Mouse (Mus musculus): ENCODE measurements around the gene Sfmbt1. TPM values are rescaled to one million over a fixed set of nuclear protein-coding genes. Genes with fewer than 3 reads are reported as not detected.

Sfmbt1 gene
- polyA plus RNA-seq, 1 experiment from 2014 or later = 27.1 TPM

DNA sequence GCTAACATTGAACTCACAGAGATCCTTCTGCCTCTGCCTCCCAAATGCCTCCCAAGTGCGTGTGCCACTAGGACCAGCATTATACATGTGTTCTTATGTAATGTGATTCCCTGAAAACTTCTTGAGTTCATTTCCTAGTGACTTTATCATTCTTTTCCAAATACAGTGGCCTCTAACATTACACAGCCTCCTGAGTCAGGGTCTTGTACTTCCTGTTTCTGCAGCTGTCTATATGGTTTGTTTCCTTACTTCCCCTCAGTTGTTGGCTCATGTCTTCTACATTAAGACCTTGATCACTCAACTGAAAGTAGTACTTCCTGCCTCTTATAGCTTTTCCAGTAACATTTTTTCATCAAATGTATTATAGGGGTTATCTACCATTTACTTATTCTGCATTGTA lies 46.6 kb downstream of the Sfmbt1 start:
- no peak overlapping the region for H3K9ac ChIP-seq (ENCODE audit: low read length)
- H3K27me3 ChIP-seq (ENCODE audit: control insufficient read depth, insufficient read depth, low read length) = no peaks in the 10 kb centered on the region
- H3K9me3 ChIP-seq (ENCODE audit: control insufficient read depth, low read length) = no peaks in the 10 kb centered on the region
- DNase-seq (ENCODE audit: low spot score) = no peak
- ATAC-seq (replicated peaks; ENCODE audit: low FRiP score) = no peak
- H3K36me3 ChIP-seq (ENCODE audit: control insufficient read depth, insufficient read depth, low read length) = no peaks in the 10 kb centered on the region
- no peak overlapping the region for H3K4me3 ChIP-seq (ENCODE audit: low read depth, low read length)
- H3K4me1 ChIP-seq (replicated peaks; ENCODE audit: control insufficient read depth, insufficient read depth, low read length) = no peaks in the 10 kb centered on the region
- no peak overlapping the region for H3K4me2 ChIP-seq (ENCODE audit: low read depth, low read length, severe bottlenecking)
- WGBS = 84% methylated on average over 1 of the region's 1 CpGs
- no peak overlapping the region for H3K27ac ChIP-seq (ENCODE audit: low read depth, low read length)

DNA sequence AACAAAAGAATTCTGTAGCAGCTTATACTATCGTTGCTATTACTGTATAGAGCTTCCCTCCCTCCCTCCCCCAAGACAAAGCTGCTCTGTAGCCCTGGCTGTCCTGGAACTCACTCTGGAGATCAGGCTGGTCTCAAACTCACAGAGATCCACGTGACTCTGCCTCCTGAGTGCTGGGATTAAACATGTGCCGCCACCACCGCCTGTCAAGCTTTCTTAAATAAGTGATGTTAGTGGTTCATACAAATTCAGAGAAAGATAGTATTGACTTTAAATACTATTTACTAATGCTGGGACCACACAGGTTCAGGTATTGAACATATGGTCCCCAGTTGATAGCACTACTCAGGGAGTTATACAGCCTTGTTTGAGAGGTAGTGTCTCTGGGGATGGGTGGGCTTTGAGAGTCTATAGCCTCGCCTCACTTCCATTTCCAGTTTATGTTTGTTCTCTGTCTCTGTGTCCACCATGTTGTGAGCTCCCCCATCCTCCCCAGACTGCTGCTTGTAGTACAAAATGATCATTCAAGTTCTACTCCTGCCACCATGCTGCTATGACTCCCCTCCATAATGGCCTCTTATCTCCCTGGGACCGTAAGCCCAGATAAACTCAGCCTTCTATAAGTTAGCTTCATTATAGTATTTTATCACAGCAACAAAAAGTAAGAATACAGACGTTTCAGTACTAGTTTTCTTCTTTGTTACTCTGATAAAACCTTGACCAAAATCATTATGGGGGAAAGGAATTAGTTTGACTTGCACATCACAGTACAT lies 47.7 kb downstream of the Sfmbt1 start:
- WGBS = 96% methylated on average over 7 of the region's 7 CpGs
- H3K4me1 ChIP-seq (replicated peaks; ENCODE audit: control insufficient read depth, insufficient read depth, low read length) = no peaks in the 10 kb centered on the region
- no peak overlapping the region for H3K4me3 ChIP-seq (ENCODE audit: low read depth, low read length)
- H3K36me3 ChIP-seq (ENCODE audit: control insufficient read depth, insufficient read depth, low read length) = no peaks in the 10 kb centered on the region
- no peak for DNase-seq (ENCODE audit: low spot score)
- no peak for ATAC-seq (replicated peaks; ENCODE audit: low FRiP score)
- no peak overlapping the region for H3K4me2 ChIP-seq (ENCODE audit: low read depth, low read length, severe bottlenecking)
- no peaks in the 10 kb centered on the region for H3K9me3 ChIP-seq (ENCODE audit: control insufficient read depth, low read length)
- H3K9ac ChIP-seq (ENCODE audit: low read length) = no peak overlapping the region
- H3K27me3 ChIP-seq (ENCODE audit: control insufficient read depth, insufficient read depth, low read length) = no peaks in the 10 kb centered on the region
- H3K27ac ChIP-seq (ENCODE audit: low read depth, low read length) = no peak overlapping the region

DNA sequence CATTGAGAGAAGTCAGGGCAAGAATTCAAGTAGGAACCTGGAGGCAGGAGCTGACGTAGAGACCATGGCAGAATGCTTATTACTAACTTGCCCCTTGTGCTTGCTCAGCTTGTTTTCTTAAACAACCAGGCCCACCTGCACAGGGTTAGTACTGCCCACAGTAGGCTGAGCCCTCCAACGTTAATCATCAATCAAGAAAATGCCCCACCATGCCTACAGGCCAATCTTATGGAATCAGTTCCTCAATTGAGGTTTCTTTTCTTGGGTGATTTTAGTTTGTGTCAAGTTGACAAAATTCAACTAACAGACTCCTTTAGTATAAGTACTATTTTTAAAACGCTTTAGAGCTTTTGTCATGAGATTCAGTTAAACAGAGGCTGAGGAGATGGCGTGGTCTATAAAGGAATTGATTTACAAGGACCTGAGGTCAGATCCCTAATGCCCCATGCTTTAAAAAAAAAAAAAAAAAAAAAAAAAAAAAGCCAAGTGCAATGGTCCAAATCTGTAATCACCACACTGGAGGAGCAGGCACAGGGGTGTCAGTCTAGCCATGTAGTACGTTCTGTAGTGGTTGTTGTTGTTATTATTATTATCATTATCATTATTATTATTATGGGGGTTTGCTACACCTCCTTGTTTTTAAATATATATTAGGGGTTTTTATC lies 48.4 kb downstream of the Sfmbt1 start:
- Histone ChIP-seq H3K27me3 (ENCODE audit: control insufficient read depth, insufficient read depth, low read length) (no peaks in the 10 kb centered on the region), H3K27ac (ENCODE audit: low read depth, low read length) (no peak overlapping the region), H3K36me3 (ENCODE audit: control insufficient read depth, insufficient read depth, low read length) (no peaks in the 10 kb centered on the region), H3K4me3 (ENCODE audit: low read depth, low read length) (no peak overlapping the region), H3K4me1 (replicated peaks; ENCODE audit: control insufficient read depth, insufficient read depth, low read length) (no peaks in the 10 kb centered on the region), H3K9me3 (ENCODE audit: control insufficient read depth, low read length) (no peaks in the 10 kb centered on the region), H3K4me2 (ENCODE audit: low read depth, low read length, severe bottlenecking) (no peak overlapping the region), H3K9ac (ENCODE audit: low read length) (no peak overlapping the region)
- DNase-seq (ENCODE audit: low spot score) (no peak), ATAC-seq (replicated peaks; ENCODE audit: low FRiP score) (no peak)
- 85% methylated on average over 5 of the region's 5 CpGs for WGBS

DNA sequence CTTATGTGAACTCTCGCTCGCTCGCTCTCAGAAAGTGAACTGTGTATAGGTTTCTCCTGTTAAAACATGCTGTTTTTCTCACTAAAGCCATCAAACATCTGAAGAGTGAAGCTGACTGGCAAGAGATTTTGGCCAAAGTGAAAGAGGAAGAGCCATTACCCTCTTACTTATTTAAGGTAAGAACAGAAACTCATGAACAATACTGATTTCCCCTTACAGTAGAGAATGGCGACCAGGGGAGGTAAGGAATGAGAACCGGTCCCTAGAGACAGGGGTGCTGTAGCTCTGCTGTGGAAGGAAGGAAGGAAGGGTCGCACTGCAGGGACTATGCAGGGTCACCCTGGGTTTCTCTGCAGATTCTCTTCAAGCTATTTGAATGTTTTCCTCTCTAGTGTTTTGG lies 70.0 kb downstream of the Sfmbt1 start:
- H3K36me3 ChIP-seq (ENCODE audit: control insufficient read depth, insufficient read depth, low read length) = no peaks in the 10 kb centered on the region; the same call in 1 of the 2 replicates
- WGBS = 92% methylated on average over 6 of the region's 6 CpGs
- ATAC-seq (replicated peaks; ENCODE audit: low FRiP score) = no peak
- no peaks in the 10 kb centered on the region for H3K27me3 ChIP-seq (ENCODE audit: control insufficient read depth, insufficient read depth, low read length)
- DNase-seq (ENCODE audit: low spot score) = no peak
- H3K27ac ChIP-seq (ENCODE audit: low read depth, low read length) = no peak overlapping the region
- H3K4me1 ChIP-seq (replicated peaks; ENCODE audit: control insufficient read depth, insufficient read depth, low read length) = no peaks in the 10 kb centered on the region
- no peak overlapping the region for H3K4me2 ChIP-seq (ENCODE audit: low read depth, low read length, severe bottlenecking)
- no peak overlapping the region for H3K9ac ChIP-seq (ENCODE audit: low read length)
- H3K4me3 ChIP-seq (ENCODE audit: low read depth, low read length) = no peak overlapping the region
- no peaks in the 10 kb centered on the region for H3K9me3 ChIP-seq (ENCODE audit: control insufficient read depth, low read length)

DNA sequence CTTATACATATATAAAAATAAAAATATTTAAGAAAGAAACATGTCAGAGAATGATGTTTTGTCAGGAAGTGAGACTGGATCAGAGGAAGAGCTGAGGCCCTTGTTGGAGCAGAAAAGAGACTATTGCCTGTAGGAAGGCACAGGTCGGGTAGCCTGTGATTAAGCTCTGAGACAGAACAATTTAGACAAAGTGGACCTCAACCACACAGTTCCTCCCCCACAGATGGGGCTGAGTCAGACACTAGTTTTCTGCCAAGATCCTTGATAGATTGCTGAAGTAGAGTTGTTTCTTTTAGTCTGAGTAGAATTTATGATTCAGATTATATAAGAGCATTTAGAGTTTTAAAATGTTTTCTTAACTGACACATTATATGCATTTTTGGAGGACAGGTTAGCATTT lies 74.8 kb downstream of the Sfmbt1 start:
- ATAC-seq (replicated peaks; ENCODE audit: low FRiP score) = no peak
- no peaks in the 10 kb centered on the region for H3K27me3 ChIP-seq (ENCODE audit: control insufficient read depth, insufficient read depth, low read length)
- H3K4me1 ChIP-seq (replicated peaks; ENCODE audit: control insufficient read depth, insufficient read depth, low read length) = no peaks in the 10 kb centered on the region
- no peaks in the 10 kb centered on the region for H3K9me3 ChIP-seq (ENCODE audit: control insufficient read depth, low read length)
- no peaks in the 10 kb centered on the region; the same call in 1 of the 2 replicates for H3K36me3 ChIP-seq (ENCODE audit: control insufficient read depth, insufficient read depth, low read length)
- H3K4me2 ChIP-seq (ENCODE audit: low read depth, low read length, severe bottlenecking) = no peak overlapping the region
- no peak for DNase-seq (ENCODE audit: low spot score)
- 69% methylated on average over 1 of the region's 1 CpGs for WGBS
- H3K27ac ChIP-seq (ENCODE audit: low read depth, low read length) = no peak overlapping the region
- no peak overlapping the region for H3K9ac ChIP-seq (ENCODE audit: low read length)
- H3K4me3 ChIP-seq (ENCODE audit: low read depth, low read length) = no peak overlapping the region

DNA sequence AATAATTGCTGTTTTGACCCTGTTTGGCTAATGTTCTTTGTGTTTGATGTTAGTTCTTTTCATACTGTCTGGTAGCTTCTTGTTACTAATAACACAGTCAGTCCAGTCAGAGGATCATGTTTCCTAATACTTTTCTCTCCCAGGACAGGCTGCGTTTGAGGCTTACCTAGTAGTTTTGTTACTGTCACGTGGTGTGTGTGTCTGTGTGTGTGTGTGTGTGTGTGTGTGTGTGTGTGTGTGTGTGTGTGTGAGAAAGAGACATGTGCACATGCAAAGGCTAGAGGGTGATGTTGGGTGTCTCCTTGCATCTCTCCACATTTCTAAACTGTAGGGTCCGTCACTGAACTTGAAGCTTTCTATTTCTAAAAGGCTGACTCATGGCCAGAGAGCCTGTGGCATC lies 78.2 kb downstream of the Sfmbt1 start:
- DNase-seq (ENCODE audit: low spot score) = no peak
- H3K27ac ChIP-seq (ENCODE audit: low read depth, low read length) = no peak overlapping the region
- 90% methylated on average over 3 of the region's 3 CpGs for WGBS
- no peaks in the 10 kb centered on the region for H3K4me1 ChIP-seq (replicated peaks; ENCODE audit: control insufficient read depth, insufficient read depth, low read length)
- no peak overlapping the region for H3K4me2 ChIP-seq (ENCODE audit: low read depth, low read length, severe bottlenecking)
- no peaks in the 10 kb centered on the region for H3K27me3 ChIP-seq (ENCODE audit: control insufficient read depth, insufficient read depth, low read length)
- no peak overlapping the region for H3K4me3 ChIP-seq (ENCODE audit: low read depth, low read length)
- no peaks in the 10 kb centered on the region for H3K9me3 ChIP-seq (ENCODE audit: control insufficient read depth, low read length)
- H3K9ac ChIP-seq (ENCODE audit: low read length) = no peak overlapping the region
- ATAC-seq (replicated peaks; ENCODE audit: low FRiP score) = no peak
- peaks cover 4% of the 10 kb centered on the region; the same call in 1 of the 2 replicates for H3K36me3 ChIP-seq (ENCODE audit: control insufficient read depth, insufficient read depth, low read length)

DNA sequence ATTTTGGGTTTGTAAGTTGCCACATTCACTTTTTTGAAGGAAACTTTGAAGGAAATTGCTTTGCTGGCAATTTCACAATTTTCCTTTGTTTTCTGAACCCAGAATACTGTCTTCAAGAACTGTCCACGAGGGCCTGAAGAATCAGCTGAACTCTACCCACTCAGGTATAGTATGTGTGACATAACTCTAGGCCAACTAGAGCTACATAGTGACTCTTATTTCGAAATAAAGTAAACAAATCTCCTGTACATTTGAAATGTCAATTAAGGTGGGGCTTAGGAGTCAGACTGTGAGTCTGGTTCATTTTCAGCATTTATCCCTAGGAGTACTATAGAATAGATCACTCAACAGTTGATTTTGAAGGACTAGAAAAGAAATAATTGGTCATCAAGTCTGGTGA lies 87.1 kb downstream of the Sfmbt1 start:
- Histone ChIP-seq H3K9me3 (ENCODE audit: control insufficient read depth, low read length) (no peaks in the 10 kb centered on the region), H3K27ac (ENCODE audit: low read depth, low read length) (no peak overlapping the region), H3K4me2 (ENCODE audit: low read depth, low read length, severe bottlenecking) (no peak overlapping the region), H3K9ac (ENCODE audit: low read length) (no peak overlapping the region), H3K36me3 (ENCODE audit: control insufficient read depth, insufficient read depth, low read length) (peaks cover 5% of the 10 kb centered on the region; the same call in 1 of the 2 replicates), H3K4me3 (ENCODE audit: low read depth, low read length) (no peak overlapping the region), H3K27me3 (ENCODE audit: control insufficient read depth, insufficient read depth, low read length) (no peaks in the 10 kb centered on the region), H3K4me1 (replicated peaks; ENCODE audit: control insufficient read depth, insufficient read depth, low read length) (no peaks in the 10 kb centered on the region)
- 93% methylated on average over 2 of the region's 2 CpGs for WGBS
- no peak for ATAC-seq (replicated peaks; ENCODE audit: low FRiP score)
- no peak for DNase-seq (ENCODE audit: low spot score)

DNA sequence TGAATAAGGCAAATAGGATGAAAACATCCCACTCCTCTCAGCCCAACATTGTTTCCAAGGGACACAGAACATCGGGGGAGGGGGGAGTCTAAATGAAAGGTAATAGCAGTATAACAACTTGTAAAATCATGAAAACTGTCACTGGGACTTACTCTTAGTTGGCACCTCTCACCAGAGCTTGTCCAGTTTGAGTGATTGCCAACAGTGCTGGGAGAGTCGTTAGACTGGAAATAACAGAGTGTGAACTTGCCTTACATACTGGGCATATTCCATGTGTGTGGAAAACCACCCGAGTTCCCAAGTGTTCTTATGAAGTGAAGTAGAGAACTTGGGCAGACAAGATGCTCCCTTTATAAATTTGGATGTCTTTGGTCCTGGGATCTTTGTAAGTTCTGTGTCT lies 106.5 kb downstream of the Sfmbt1 start:
- no peak for ATAC-seq (replicated peaks; ENCODE audit: low FRiP score)
- WGBS = 88% methylated on average over 3 of the region's 3 CpGs
- H3K36me3 ChIP-seq (ENCODE audit: control insufficient read depth, insufficient read depth, low read length) = no peaks in the 10 kb centered on the region
- H3K4me2 ChIP-seq (ENCODE audit: low read depth, low read length, severe bottlenecking) = no peak overlapping the region
- no peaks in the 10 kb centered on the region for H3K9me3 ChIP-seq (ENCODE audit: control insufficient read depth, low read length)
- H3K27me3 ChIP-seq (ENCODE audit: control insufficient read depth, insufficient read depth, low read length) = no peaks in the 10 kb centered on the region
- H3K4me3 ChIP-seq (ENCODE audit: low read depth, low read length) = no peak overlapping the region
- H3K27ac ChIP-seq (ENCODE audit: low read depth, low read length) = no peak overlapping the region
- no peaks in the 10 kb centered on the region for H3K4me1 ChIP-seq (replicated peaks; ENCODE audit: control insufficient read depth, insufficient read depth, low read length)
- no peak overlapping the region for H3K9ac ChIP-seq (ENCODE audit: low read length)
- DNase-seq (ENCODE audit: low spot score) = no peak

Data from forebrain, embryonic 11.5 days (tissue).